Mouse (Mus musculus) heart, embryonic 12.5 days (tissue): ENCODE measurements around the gene Rasgrf1. TPM values are rescaled to one million over a fixed set of nuclear protein-coding genes. Genes with fewer than 3 reads are reported as not detected.
A peak's percentile ranks its signal among the peaks of the same experiment; 100 is the strongest.

Source experiments
- ATAC-seq: fragments of 200-750 bp; cut with Nextera tagmentation; 2 replicates; pipeline ENCODE4 v1.8.0; 2017; ENCODE audit warnings: moderate TSS enrichment, moderate library complexity; ENCODE audit not compliant: insufficient number of reproducible peaks, low FRiP score
- H3K27ac ChIP-seq: fragments of 300-500 bp; sonication (generic); 2 replicates; pipeline ENCODE4 v1.5.1; 2016; ENCODE audit warnings: mild to moderate bottlenecking, moderate library complexity; ENCODE audit not compliant: poor library complexity, severe bottlenecking
- H3K27me3 ChIP-seq: fragments of 300-500 bp; sonication (generic); replicated peaks from 2 replicates; pipeline ENCODE4 v1.6.1; 2016; ENCODE audit warnings: mild to moderate bottlenecking, moderate library complexity
- H3K36me3 ChIP-seq: fragments of 300-500 bp; sonication (generic); 2 replicates; pipeline ENCODE4 v1.6.1; 2016; ENCODE audit warnings: mild to moderate bottlenecking, moderate library complexity
- H3K4me1 ChIP-seq: fragments of 300-500 bp; sonication (generic); replicated peaks from 2 replicates; pipeline ENCODE4 v1.6.1; 2016; ENCODE audit warnings: mild to moderate bottlenecking
- H3K4me2 ChIP-seq: fragments of 300-500 bp; sonication (generic); 2 replicates; pipeline ENCODE4 v1.6.1; 2016; ENCODE audit warnings: mild to moderate bottlenecking, moderate library complexity
- H3K4me3 ChIP-seq: fragments of 300-500 bp; sonication (generic); 2 replicates; pipeline ENCODE4 v1.5.1; 2016; ENCODE audit warnings: mild to moderate bottlenecking
- H3K9ac ChIP-seq: fragments of 300-500 bp; sonication (generic); 2 replicates; pipeline ENCODE4 v1.6.1; 2016; ENCODE audit warnings: mild to moderate bottlenecking, moderate library complexity
- H3K9me3 ChIP-seq: fragments of 300-500 bp; sonication (generic); replicated peaks from 2 replicates; pipeline ENCODE4 v1.6.1; 2016; ENCODE audit warnings: mild to moderate bottlenecking, moderate library complexity
- WGBS: fragments of 180-500 bp; shearing (Covaris S2); methylation state at CpG from one replicate; pipeline ENCODE4 v1.1.7; 2016; 5-methylcytosine and 5-hydroxymethylcytosine counted together
- polyA plus RNA-seq: library from polyadenylated mRNA; unstranded; fragments of >200 nt; fragmentation: Nextera tagmentation; extraction: Ambion mirVana; gene quantifications from 2 replicates; pipeline ENCODE4 v1.2.1, GENCODE M21; 2016

Gene Rasgrf1
- 0.06 and 0.10 TPM in 2 replicates for polyA plus RNA-seq

GRCm38 (mm10) chr9:89909131-89910010 is at the start of gene Rasgrf1:
Rasgrf1 (plus strand) TSS chr9:89909908.
- H3K9ac ChIP-seq = peak within 1 kb of the TSS; percentile 26; the same call in 1 of the 2 replicates
- no peaks in the 10 kb centered on the region for H3K36me3 ChIP-seq
- no peak within 1 kb of the TSS for H3K27ac ChIP-seq
- peak within 1 kb of the TSS; percentile 52 for H3K4me3 ChIP-seq
- 0 out of 2 replicates have a peak, but pooled peaks have one; percentile 45 for ATAC-seq
- WGBS = under 1% methylated on average over 62 of the region's 64 CpGs
- no peaks in the 10 kb centered on the region for H3K9me3 ChIP-seq
- peaks cover 88% of the 10 kb centered on the region for H3K27me3 ChIP-seq
- H3K4me2 ChIP-seq = peak within 1 kb of the TSS; percentile 92
- H3K4me1 ChIP-seq = peaks cover 28% of the 10 kb centered on the region

- no peaks in the 10 kb centered on the region for H3K4me1 ChIP-seq
- no peaks in the 10 kb centered on the region for H3K9me3 ChIP-seq
- H3K4me3 ChIP-seq = no peak overlapping the region
- ATAC-seq = no peak
- no peaks in the 10 kb centered on the region for H3K36me3 ChIP-seq
- H3K9ac ChIP-seq = no peak overlapping the region
- WGBS = 72% methylated on average over 11 of the region's 11 CpGs
- H3K4me2 ChIP-seq = no peak overlapping the region
- H3K27me3 ChIP-seq = 0 out of 2 replicates have a peak, but pooled peaks cover 2% of the 10 kb centered on the region
- no peak overlapping the region for H3K27ac ChIP-seq
Measured at GRCm38 (mm10) chr9:89860145-89860544, 49.6 kb upstream of the Rasgrf1 start.

- Histone ChIP-seq H3K9ac (no peak overlapping the region), H3K27me3 (0 out of 2 replicates have a peak, but pooled peaks cover 3% of the 10 kb centered on the region), H3K36me3 (no peaks in the 10 kb centered on the region), H3K27ac (no peak overlapping the region), H3K9me3 (no peaks in the 10 kb centered on the region), H3K4me1 (no peaks in the 10 kb centered on the region), H3K4me2 (no peak overlapping the region), H3K4me3 (no peak overlapping the region)
- 69% methylated on average over 6 of the region's 6 CpGs for WGBS
- ATAC-seq = no peak
Measured at GRCm38 (mm10) chr9:89860584-89860983, 49.1 kb upstream of the Rasgrf1 start.

- H3K4me2 ChIP-seq = no peak overlapping the region
- no peak overlapping the region for H3K9ac ChIP-seq
- no peak for ATAC-seq
- no peaks in the 10 kb centered on the region for H3K9me3 ChIP-seq
- peaks cover 48% of the 10 kb centered on the region for H3K27me3 ChIP-seq
- no peaks in the 10 kb centered on the region for H3K36me3 ChIP-seq
- H3K4me3 ChIP-seq = no peak overlapping the region
- WGBS = 45% methylated on average over 4 of the region's 4 CpGs
- no peaks in the 10 kb centered on the region for H3K4me1 ChIP-seq
- H3K27ac ChIP-seq = no peak overlapping the region
Measured at GRCm38 (mm10) chr9:89867141-89867540, 42.6 kb upstream of the Rasgrf1 start.

- no peak for ATAC-seq
Measured at GRCm38 (mm10) chr9:89868093-89868729, 41.5 kb upstream of the Rasgrf1 start.

GRCm38 (mm10) chr9:89869594-89869993 is 40.1 kb upstream of the Rasgrf1 start:
- Histone ChIP-seq H3K27ac (no peak overlapping the region), H3K27me3 (peaks cover 64% of the 10 kb centered on the region), H3K4me3 (no peak overlapping the region), H3K9ac (no peak overlapping the region), H3K4me2 (no peak overlapping the region), H3K4me1 (no peaks in the 10 kb centered on the region), H3K36me3 (no peaks in the 10 kb centered on the region), H3K9me3 (no peaks in the 10 kb centered on the region)
- ATAC-seq = no peak
- 16% methylated on average over 2 of the region's 2 CpGs for WGBS

More at GRCm38 (mm10) chr9:89868093-89868729, 41.5 kb upstream of the Rasgrf1 start:
- no peak overlapping the region for H3K9ac ChIP-seq
- no peak overlapping the region for H3K27ac ChIP-seq
- WGBS = 3% methylated on average over 16 of the region's 16 CpGs
- H3K9me3 ChIP-seq = no peaks in the 10 kb centered on the region
- H3K4me2 ChIP-seq = peak overlapping the region; percentile 58
- H3K4me3 ChIP-seq = peak overlapping the region; percentile 10
- H3K4me1 ChIP-seq = no peaks in the 10 kb centered on the region
- H3K27me3 ChIP-seq = peaks cover 58% of the 10 kb centered on the region
- no peaks in the 10 kb centered on the region for H3K36me3 ChIP-seq

GRCm38 (mm10) chr9:89870531-89871150 is 39.1 kb upstream of the Rasgrf1 start:
- WGBS = 8% methylated on average over 8 of the region's 8 CpGs
- no peak for ATAC-seq
- Histone ChIP-seq H3K27ac (no peak overlapping the region), H3K9me3 (no peaks in the 10 kb centered on the region), H3K4me1 (no peaks in the 10 kb centered on the region), H3K36me3 (no peaks in the 10 kb centered on the region), H3K9ac (no peak overlapping the region), H3K27me3 (peaks cover 72% of the 10 kb centered on the region), H3K4me3 (no peak overlapping the region), H3K4me2 (no peak overlapping the region)

GRCm38 (mm10) chr9:89872137-89872536 is 37.6 kb upstream of the Rasgrf1 start:
- Histone ChIP-seq H3K4me2 (no peak overlapping the region), H3K36me3 (no peaks in the 10 kb centered on the region), H3K9me3 (no peaks in the 10 kb centered on the region), H3K4me3 (no peak overlapping the region), H3K4me1 (no peaks in the 10 kb centered on the region), H3K27ac (no peak overlapping the region), H3K9ac (no peak overlapping the region), H3K27me3 (peaks cover 76% of the 10 kb centered on the region)
- 72% methylated on average over 6 of the region's 6 CpGs for WGBS
- ATAC-seq = no peak

GRCm38 (mm10) chr9:89874434-89874833 is 35.3 kb upstream of the Rasgrf1 start:
- no peaks in the 10 kb centered on the region for H3K4me1 ChIP-seq
- H3K4me2 ChIP-seq = no peak overlapping the region
- peaks cover 5% of the 10 kb centered on the region for H3K9me3 ChIP-seq
- H3K9ac ChIP-seq = no peak overlapping the region
- H3K4me3 ChIP-seq = no peak overlapping the region
- 54% methylated on average over 7 of the region's 7 CpGs for WGBS
- no peak overlapping the region for H3K27ac ChIP-seq
- ATAC-seq = no peak
- peaks cover 62% of the 10 kb centered on the region for H3K27me3 ChIP-seq
- H3K36me3 ChIP-seq = no peaks in the 10 kb centered on the region

GRCm38 (mm10) chr9:89875551-89875950 is 34.2 kb upstream of the Rasgrf1 start:
- H3K27me3 ChIP-seq = peaks cover 57% of the 10 kb centered on the region
- no peak for ATAC-seq
- no peak overlapping the region for H3K27ac ChIP-seq
- H3K9me3 ChIP-seq = peaks cover 12% of the 10 kb centered on the region
- no peak overlapping the region for H3K4me3 ChIP-seq
- WGBS = 59% methylated on average over 5 of the region's 5 CpGs
- H3K4me1 ChIP-seq = no peaks in the 10 kb centered on the region
- no peaks in the 10 kb centered on the region for H3K36me3 ChIP-seq
- no peak overlapping the region for H3K4me2 ChIP-seq
- H3K9ac ChIP-seq = no peak overlapping the region

- H3K9ac ChIP-seq = no peak overlapping the region
- no peak for ATAC-seq
- WGBS = 44% methylated on average over 11 of the region's 11 CpGs
Measured at GRCm38 (mm10) chr9:89878471-89879020, 31.2 kb upstream of the Rasgrf1 start.

More at GRCm38 (mm10) chr9:89878471-89879020, 31.2 kb upstream of the Rasgrf1 start:
- H3K27ac ChIP-seq = no peak overlapping the region
- no peak overlapping the region for H3K4me2 ChIP-seq
- H3K9me3 ChIP-seq = peaks cover 15% of the 10 kb centered on the region
- no peaks in the 10 kb centered on the region for H3K36me3 ChIP-seq
- no peaks in the 10 kb centered on the region for H3K4me1 ChIP-seq
- no peak overlapping the region for H3K4me3 ChIP-seq
- peaks cover 49% of the 10 kb centered on the region for H3K27me3 ChIP-seq
